Mouse (Mus musculus): ENCODE results near the gene Cyp3a57. TPM values are rescaled to one million over a fixed set of nuclear protein-coding genes. Genes with fewer than 3 reads are reported as not detected.
"Not testable (repeated sequence)": the region's sequence is repeated elsewhere in the genome, so short reads cannot be mapped to it uniquely, and the experiment has no call there.

Gene Cyp3a57
- total RNA-seq (2021) = not detected
- long read RNA-seq, experiment 1 = 0 reads
- long read RNA-seq, experiment 2 = 0 reads

- no peak for DNase-seq
Observed at GRCm38 (mm10) chr5:145344941-145345340, at the start of gene Cyp3a57. Gene Cyp3a57, plus strand, starts transcription at chr5:145345279.

DNA sequence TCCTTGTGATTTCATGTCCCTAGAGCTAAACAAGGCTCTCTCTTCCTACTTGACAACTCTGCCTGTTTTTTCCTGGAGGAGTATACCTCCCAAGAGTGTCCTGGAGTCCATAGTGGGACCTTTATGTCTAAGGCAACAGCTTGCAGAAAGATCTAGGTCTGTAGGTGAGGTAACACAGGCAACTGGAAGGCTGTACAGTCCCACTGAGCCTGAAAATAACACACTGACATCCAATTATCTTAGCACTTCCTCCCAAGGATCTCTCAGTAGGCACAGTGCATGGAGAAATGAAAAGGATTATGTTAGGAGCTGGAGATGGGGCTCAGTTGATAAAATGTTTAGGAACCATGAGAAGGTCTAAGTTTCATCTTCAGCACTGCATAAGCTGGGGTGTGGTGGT is 44.6 kb upstream of the Cyp3a57 start:
- no peak for DNase-seq

DNA sequence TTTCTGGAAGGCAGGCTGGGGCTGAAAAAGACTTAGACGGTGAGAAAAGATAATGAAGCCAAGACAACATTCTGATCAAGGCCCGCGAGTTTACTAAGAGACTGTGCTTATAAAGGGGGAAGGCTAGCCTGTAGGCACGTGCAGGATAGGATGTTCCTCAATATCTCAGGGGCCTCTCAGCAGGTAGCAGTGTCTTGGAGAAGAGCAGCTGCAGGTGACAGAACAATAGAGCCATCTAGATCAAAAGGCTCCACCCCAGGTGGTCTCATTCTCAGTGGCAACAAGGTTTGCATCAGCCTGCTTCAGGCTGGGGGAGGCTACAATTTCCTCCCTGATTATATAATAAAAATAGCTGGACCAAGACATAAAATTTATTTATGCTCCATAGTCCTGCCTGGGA is 43.3 kb upstream of the Cyp3a57 start:
- not testable (repeated sequence) for DNase-seq

DNA sequence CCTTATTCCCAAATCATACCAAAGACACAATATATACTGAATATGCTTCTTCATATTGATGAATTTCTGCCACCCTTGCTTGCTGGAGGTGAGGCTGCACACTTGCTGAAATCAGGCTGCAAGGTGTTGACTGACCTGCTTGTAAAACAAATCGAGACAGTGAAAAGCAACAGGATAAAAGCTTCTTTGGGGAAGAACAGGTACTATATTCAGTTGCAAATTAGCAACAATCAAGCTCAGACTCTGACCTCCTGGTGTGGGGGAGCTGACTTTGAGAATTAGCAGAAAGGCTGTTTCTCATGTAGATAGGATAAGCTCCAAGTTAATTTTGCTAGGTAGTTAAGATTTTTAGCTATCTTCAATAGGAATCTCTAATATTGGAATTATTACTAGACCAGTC is 42.7 kb upstream of the Cyp3a57 start:
- DNase-seq = no peak

DNA sequence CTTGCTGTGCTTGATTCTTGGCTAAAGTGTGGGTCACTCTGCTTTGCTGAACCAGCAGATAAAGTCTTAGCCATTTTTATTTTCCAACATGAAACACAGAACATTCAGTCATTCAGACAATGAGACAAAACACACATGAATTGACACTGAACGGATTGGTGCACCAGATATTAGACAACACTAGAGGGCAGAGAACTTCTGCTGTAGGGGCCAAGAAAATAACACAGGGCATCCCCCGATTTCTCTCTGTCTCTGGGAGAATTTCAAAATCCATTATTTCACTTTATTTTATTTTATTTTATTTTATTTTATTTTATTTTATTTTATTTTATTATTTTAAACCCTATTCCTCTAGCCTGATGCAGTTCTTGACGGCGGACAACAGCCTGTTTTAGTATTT is 38.1 kb upstream of the Cyp3a57 start:
- DNase-seq = not testable (repeated sequence)

DNA sequence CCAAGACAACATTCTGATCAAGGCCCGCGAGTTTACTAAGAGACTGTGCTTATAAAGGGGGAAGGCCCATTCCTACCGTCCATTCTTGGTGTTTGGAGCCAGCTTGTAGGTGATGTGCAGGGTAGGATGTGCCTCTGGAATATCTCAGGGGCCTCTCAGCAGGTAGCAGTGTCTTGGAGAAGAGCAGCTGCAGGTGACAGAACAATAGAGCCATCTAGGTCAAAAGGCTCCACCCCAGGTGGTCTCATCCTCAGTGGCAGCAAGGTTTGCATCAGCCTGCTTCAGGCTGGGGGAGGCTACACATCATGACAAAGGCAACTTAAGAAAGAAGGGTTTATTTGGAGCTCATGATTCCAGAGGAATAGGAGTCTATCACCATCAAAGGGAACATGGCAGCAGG is 37.3 kb upstream of the Cyp3a57 start:
- not testable (repeated sequence) for DNase-seq

DNA sequence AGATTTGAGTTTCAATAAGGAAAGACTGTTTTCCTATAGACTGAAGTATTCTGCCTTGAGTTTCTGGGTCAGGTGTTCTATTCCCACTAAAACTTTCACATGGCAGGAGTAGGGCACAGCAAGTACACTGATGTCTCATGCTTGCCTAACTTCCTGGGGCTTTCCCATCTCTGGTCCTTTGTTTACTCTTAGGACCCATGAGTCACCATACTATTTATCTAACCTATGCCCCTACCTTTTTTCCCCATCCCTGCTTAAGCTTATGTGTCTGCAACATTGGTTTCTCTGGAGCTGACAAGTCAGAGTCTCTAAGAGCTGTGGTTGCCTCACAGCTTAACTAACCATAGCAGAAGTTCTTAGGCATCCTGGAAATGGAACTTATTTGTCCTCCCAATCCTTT is 31.2 kb upstream of the Cyp3a57 start:
- no peak for DNase-seq

- no peak for DNase-seq
Observed at GRCm38 (mm10) chr5:145317141-145317540, 27.9 kb upstream of the Cyp3a57 start.

DNA sequence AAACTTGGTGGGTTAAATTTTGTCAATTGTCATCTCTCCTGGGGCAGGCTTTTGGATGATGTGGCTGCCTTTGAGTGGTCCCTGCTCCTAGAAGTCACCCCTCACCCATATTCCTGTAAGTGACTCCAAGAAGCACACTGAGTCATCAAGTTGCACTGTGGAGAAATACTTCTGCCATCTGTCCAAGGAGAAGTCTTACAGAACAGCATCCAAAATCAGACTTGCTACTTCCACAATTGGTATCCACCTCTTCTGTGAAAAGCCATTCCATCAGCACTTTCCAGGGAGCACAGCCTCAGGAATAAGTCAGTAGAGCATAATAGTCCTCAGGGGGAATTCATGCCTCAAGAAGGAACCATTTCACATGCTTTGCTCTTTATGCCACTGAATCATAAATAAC is 6.3 kb upstream of the Cyp3a57 start:
- not testable (repeated sequence) for DNase-seq

- no peak for DNase-seq
Observed at GRCm38 (mm10) chr5:145349697-145350096, 4.6 kb downstream of the Cyp3a57 start.

DNA sequence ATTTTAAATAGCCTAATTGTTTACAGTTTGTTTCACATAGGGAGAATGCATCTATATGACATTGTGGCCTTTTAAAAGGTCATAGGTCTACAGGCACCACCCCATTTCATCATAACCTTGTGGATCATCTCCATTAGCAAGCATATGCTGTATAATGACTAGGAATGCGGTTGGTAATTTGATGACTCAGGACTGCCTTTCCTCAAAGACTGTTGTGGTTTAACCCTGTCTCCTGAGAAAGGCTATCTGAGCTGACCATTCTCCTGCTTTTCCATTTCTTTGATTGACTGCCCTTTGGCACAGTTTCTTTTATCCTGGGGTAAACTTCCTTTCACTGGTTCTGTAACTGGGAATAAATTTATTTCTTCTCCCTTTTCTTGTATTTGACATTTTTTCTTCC is 8.0 kb downstream of the Cyp3a57 start:
- no peak for DNase-seq

DNA sequence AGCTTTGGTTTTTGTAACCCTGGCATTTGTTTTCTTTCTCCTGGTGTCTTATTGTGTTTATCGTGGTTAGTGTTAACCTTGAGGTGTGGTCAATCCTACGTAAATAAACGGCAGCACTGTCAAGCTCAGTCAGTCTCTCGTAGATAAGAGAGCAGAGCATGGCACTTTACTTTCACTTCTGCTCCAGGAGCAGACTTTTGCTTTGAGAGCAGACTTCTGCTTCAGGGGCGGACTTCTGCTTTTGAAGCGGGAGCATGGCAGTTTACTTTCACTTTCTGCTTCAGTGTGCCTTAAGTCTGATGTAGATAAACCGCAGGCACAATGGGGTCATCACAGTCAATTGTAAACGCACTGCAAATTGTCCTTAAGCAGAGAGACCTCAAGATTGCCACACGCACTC is 70.3 kb downstream of the Cyp3a57 start:
- not testable (repeated sequence) for DNase-seq

DNA sequence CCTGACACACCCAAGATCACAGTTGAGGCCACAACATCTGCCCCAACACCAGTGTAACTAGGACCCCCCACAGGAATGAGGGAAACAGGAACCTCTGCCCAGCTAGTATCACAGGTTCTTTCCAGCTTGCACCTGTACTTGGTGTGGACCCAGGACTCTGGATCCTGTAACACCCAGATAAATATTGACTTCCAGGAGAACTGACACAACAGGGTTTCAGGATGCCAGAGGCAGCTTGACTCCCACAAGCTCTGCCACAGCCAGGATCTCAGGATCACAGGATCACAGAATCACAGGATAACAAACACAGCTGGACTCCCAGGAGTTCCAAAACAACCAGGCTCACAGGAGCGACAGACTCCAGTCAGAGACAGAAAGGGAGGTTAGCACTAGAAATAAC is 77.2 kb downstream of the Cyp3a57 start:
- no peak for DNase-seq

DNA sequence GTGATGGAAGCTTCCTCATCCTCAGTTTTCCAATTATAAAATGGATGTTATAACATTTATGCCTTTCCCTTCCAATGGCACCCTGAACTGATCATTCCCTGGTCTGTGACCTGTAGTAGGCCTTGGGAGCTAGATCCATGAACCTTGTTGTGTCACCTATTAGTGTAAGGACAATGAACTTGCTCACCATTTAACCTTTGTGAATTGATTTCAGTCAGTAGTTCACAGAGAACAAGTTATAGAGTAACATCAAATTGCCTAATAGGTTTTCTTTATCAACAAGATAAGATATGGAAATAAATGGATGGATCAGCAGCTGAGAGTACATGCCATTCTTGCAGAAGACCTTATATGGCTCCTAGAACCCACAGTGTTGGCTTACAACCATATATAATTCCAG is 85.9 kb downstream of the Cyp3a57 start:
- DNase-seq = no peak

DNA sequence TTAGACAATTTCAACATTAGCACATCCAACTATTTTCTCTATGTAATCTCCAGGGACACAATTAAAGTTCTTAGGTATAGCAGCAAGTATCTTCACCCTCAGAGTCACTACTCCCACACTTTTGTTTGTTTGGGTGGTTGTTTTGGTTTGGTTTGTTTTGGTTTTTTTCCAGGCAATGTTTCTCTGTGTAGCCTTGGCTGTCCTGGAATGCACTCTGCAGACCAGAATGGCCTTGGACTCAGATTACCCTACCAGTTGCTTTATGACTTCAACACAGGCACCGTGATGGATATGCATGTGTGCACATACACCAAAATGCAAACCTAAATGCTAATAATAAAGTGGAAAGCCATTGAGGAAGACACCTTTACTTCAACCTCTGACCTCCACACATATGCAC is 88.6 kb downstream of the Cyp3a57 start:
- DNase-seq = no peak

Other genes with a start within 250 kb of the Cyp3a57 start
- gene Arpc1b, start 231.1 kb upstream of the Cyp3a57 start, total RNA-seq (2021) = 10 to 100 TPM; 32.4 to 46.8 TPM
- 10 to 100 TPM; 50.0 to 50.6 TPM for gene Pdap1, start 205.0 kb upstream of the Cyp3a57 start, total RNA-seq (2021)
- gene Bud31, start 204.9 kb upstream of the Cyp3a57 start, total RNA-seq (2021) = 10 to 100 TPM; 48.4 to 53.7 TPM
- 10 to 100 TPM; 11.3 to 11.4 TPM for gene Ptcd1, start 178.2 kb upstream of the Cyp3a57 start, total RNA-seq (2021)
- gene Cpsf4, start 178.1 kb upstream of the Cyp3a57 start, total RNA-seq (2021) = 1 to 10 TPM; 6.7 to 7.2 TPM
- gene Atp5j2, start 153.2 kb upstream of the Cyp3a57 start, total RNA-seq (2021) = 100 to 1,000 TPM; 674 to 757 TPM
- gene Zkscan14, start 143.4 kb upstream of the Cyp3a57 start, total RNA-seq (2021) = 1 to 10 TPM; 7.8 to 9.7 TPM
- gene Zkscan5, start 140.7 kb upstream of the Cyp3a57 start, total RNA-seq (2021) = 1 to 10 TPM; 6.7 to 6.9 TPM
- 10 to 100 TPM; 10.9 to 12.6 TPM for gene Zfp655, start 113.6 kb upstream of the Cyp3a57 start, total RNA-seq (2021)
- 1 to 10 TPM; 6.8 to 7.0 TPM for gene Zscan25, start 64.8 kb upstream of the Cyp3a57 start, total RNA-seq (2021)
- not detected for gene Cyp3a16, start 124.4 kb downstream of the Cyp3a57 start, total RNA-seq (2021)
- gene Cyp3a41b, start 239.5 kb downstream of the Cyp3a57 start, total RNA-seq (2021) = not detected